Mouse (Mus musculus) midbrain, embryonic 16.5 days (tissue): ENCODE results near the gene Eci3. TPM values are rescaled to one million over a fixed set of nuclear protein-coding genes. Genes with fewer than 3 reads are reported as not detected.
"Not testable (repeated sequence)": the region's sequence is repeated elsewhere in the genome, so short reads cannot be mapped to it uniquely, and the experiment has no call there.

Source experiments
- ATAC-seq: fragments of 200-750 bp; cut with Nextera tagmentation; 2 replicates; pipeline ENCODE4 v1.8.0; 2017; ENCODE audit warnings: moderate TSS enrichment
- H3K27ac ChIP-seq: fragments of 300-500 bp; sonication (generic); 2 replicates; pipeline ENCODE4 v1.5.1; 2014; ENCODE audit warnings: mild to moderate bottlenecking, low read length, mixed read lengths
- H3K27me3 ChIP-seq: fragments of 300-500 bp; sonication (generic); 2 replicates; pipeline ENCODE4 v1.6.1; 2014; ENCODE audit warnings: low read depth, low read length, mixed read lengths; ENCODE audit not compliant: control insufficient read depth, insufficient read depth
- H3K36me3 ChIP-seq: fragments of 300-500 bp; sonication (generic); 2 replicates; pipeline ENCODE4 v1.6.1; 2014; ENCODE audit warnings: mild to moderate bottlenecking, low read length, moderate library complexity, mixed read lengths; ENCODE audit not compliant: control insufficient read depth, insufficient read depth
- H3K4me1 ChIP-seq: fragments of 300-500 bp; sonication (generic); 2 replicates; pipeline ENCODE4 v1.6.1; 2014; ENCODE audit warnings: mild to moderate bottlenecking, low read length, mixed read lengths; ENCODE audit not compliant: control insufficient read depth, insufficient read depth
- H3K4me2 ChIP-seq: fragments of 300-500 bp; sonication (generic); 2 replicates; pipeline ENCODE4 v1.6.1; 2014; ENCODE audit warnings: mild to moderate bottlenecking, low read length, mixed read lengths
- H3K4me3 ChIP-seq: fragments of 300-500 bp; sonication (generic); 2 replicates; pipeline ENCODE4 v1.5.1; 2014; ENCODE audit warnings: low read depth, mild to moderate bottlenecking, low read length, moderate library complexity, mixed read lengths
- H3K9ac ChIP-seq: fragments of 300-500 bp; sonication (generic); 2 replicates; pipeline ENCODE4 v1.6.1; 2014; ENCODE audit warnings: low read depth, low read length, mixed read lengths
- H3K9me3 ChIP-seq: fragments of 300-500 bp; sonication (generic); replicated peaks from 2 replicates; pipeline ENCODE4 v1.6.1; 2014; ENCODE audit warnings: mild to moderate bottlenecking, low read length, mixed read lengths; ENCODE audit not compliant: control insufficient read depth, poor library complexity, severe bottlenecking
- WGBS: fragments of 180-500 bp; shearing (Covaris S2); extraction: QIAGEN DNeasy Blood & Tissue Kit; methylation state at CpG from one replicate; pipeline ENCODE4 v1.1.7; 2014; 5-methylcytosine and 5-hydroxymethylcytosine counted together
- polyA plus RNA-seq: library from polyadenylated mRNA; unstranded; fragments of >200 nt; fragmentation: Nextera tagmentation; extraction: Ambion mirVana; gene quantifications from 2 replicates; pipeline ENCODE4 v1.2.1, GENCODE M21; 2015

Eci3 gene
- polyA plus RNA-seq, 1 experiment from 2014 or later, result 1.0 TPM

GRCm38 (mm10) chr13:34958158-34958557, 5.5 kb downstream of the Eci3 start:
- 71% methylated on average over 3 of the region's 3 CpGs for WGBS
- not testable (repeated sequence) for H3K9me3 ChIP-seq, H3K9ac ChIP-seq, H3K27ac ChIP-seq, H3K4me2 ChIP-seq, ATAC-seq, H3K4me3 ChIP-seq, H3K36me3 ChIP-seq, H3K27me3 ChIP-seq, H3K4me1 ChIP-seq

GRCm38 (mm10) chr13:34956901-34957300, 6.7 kb downstream of the Eci3 start:
- no peaks in the 10 kb centered on the region for H3K4me1 ChIP-seq
- WGBS, result 91% methylated on average over 4 of the region's 4 CpGs
- no peaks in the 10 kb centered on the region for H3K27me3 ChIP-seq
- H3K4me2 ChIP-seq, result no peak overlapping the region
- no peaks in the 10 kb centered on the region for H3K36me3 ChIP-seq
- H3K9ac ChIP-seq, result no peak overlapping the region
- no peak overlapping the region for H3K27ac ChIP-seq
- no peaks in the 10 kb centered on the region for H3K9me3 ChIP-seq
- no peak overlapping the region for H3K4me3 ChIP-seq
- no peak for ATAC-seq

GRCm38 (mm10) chr13:34951437-34951836, 12.2 kb downstream of the Eci3 start:
- not testable (repeated sequence) for H3K36me3 ChIP-seq, H3K9me3 ChIP-seq, H3K27me3 ChIP-seq, H3K4me3 ChIP-seq, H3K4me2 ChIP-seq, H3K9ac ChIP-seq, H3K4me1 ChIP-seq, ATAC-seq, H3K27ac ChIP-seq
- 95% methylated on average over 2 of the region's 2 CpGs for WGBS

GRCm38 (mm10) chr13:34942370-34942769, 21.2 kb downstream of the Eci3 start:
- H3K9me3 ChIP-seq, result no peaks in the 10 kb centered on the region
- no peak overlapping the region for H3K27ac ChIP-seq
- H3K9ac ChIP-seq, result no peak overlapping the region
- H3K36me3 ChIP-seq, result no peaks in the 10 kb centered on the region
- no peak overlapping the region for H3K4me3 ChIP-seq
- no peak overlapping the region for H3K4me2 ChIP-seq
- H3K4me1 ChIP-seq, result no peaks in the 10 kb centered on the region
- no peaks in the 10 kb centered on the region for H3K27me3 ChIP-seq
- no peak for ATAC-seq

GRCm38 (mm10) chr13:34934931-34935644, 28.5 kb downstream of the Eci3 start:
- 70% methylated on average over 10 of the region's 10 CpGs for WGBS
- ATAC-seq, result no peak
- Histone ChIP-seq H3K9me3 (no peaks in the 10 kb centered on the region), H3K36me3 (no peaks in the 10 kb centered on the region), H3K4me1 (no peaks in the 10 kb centered on the region), H3K4me3 (no peak overlapping the region), H3K4me2 (no peak overlapping the region), H3K27me3 (no peaks in the 10 kb centered on the region), H3K9ac (no peak overlapping the region), H3K27ac (no peak overlapping the region)

- Histone ChIP-seq H3K9me3 (no peaks in the 10 kb centered on the region), H3K36me3 (no peaks in the 10 kb centered on the region), H3K4me2 (no peak within 1 kb of the TSS), H3K27me3 (no peaks in the 10 kb centered on the region), H3K27ac (no peak within 1 kb of the TSS), H3K4me1 (no peaks in the 10 kb centered on the region), H3K4me3 (no peak within 1 kb of the TSS), H3K9ac (no peak within 1 kb of the TSS)
- ATAC-seq, result no peak
- 84% methylated on average over 4 of the region's 4 CpGs for WGBS
These were observed 39.4 kb downstream of the Eci3 start, which contains the start of the genes Fam217a and 4933417A18Rik for GRCm38 (mm10) chr13:34924210-34924609. TSS of gene Fam217a (minus strand) at chr13:34924310. TSS of gene 4933417A18Rik (plus strand) at chr13:34924409.

GRCm38 (mm10) chr13:34916520-34917167, 47.0 kb downstream of the Eci3 start:
- 41% methylated on average over 36 of the region's 37 CpGs for WGBS
- no peak overlapping the region for H3K9ac ChIP-seq
- H3K27ac ChIP-seq, result no peak overlapping the region
- H3K4me1 ChIP-seq, result no peaks in the 10 kb centered on the region
- no peaks in the 10 kb centered on the region for H3K36me3 ChIP-seq
- peak; percentile 54 for ATAC-seq
- H3K27me3 ChIP-seq, result no peaks in the 10 kb centered on the region
- peak overlapping the region; percentile 52 for H3K4me2 ChIP-seq
- no peaks in the 10 kb centered on the region for H3K9me3 ChIP-seq
- H3K4me3 ChIP-seq, result peak overlapping the region; percentile 24

- Histone ChIP-seq H3K36me3 (no peaks in the 10 kb centered on the region), H3K9me3 (no peaks in the 10 kb centered on the region), H3K4me3 (no peak overlapping the region), H3K27ac (no peak overlapping the region), H3K4me2 (no peak overlapping the region), H3K27me3 (no peaks in the 10 kb centered on the region), H3K4me1 (no peaks in the 10 kb centered on the region), H3K9ac (no peak overlapping the region)
- ATAC-seq, result no peak
- WGBS, result 82% methylated on average over 9 of the region's 9 CpGs
These were observed 49.0 kb downstream of the Eci3 start for GRCm38 (mm10) chr13:34914614-34915013.
